Mouse (Mus musculus) spleen, adult 2 months (tissue): ENCODE results near the gene Scly. TPM values are rescaled to one million over a fixed set of nuclear protein-coding genes. Genes with fewer than 3 reads are reported as not detected.
A peak's percentile ranks its signal among the peaks of the same experiment; 100 is the strongest.

ENCODE experiments used
- DNase-seq, 2 experiments: peaks; one replicate each; pipeline versions ENCODE4 v3.0.0 to v3.0.0-alpha.2; 2012 to 2021; ENCODE audit warnings: low spot score in 2 of 2, low read depth in 1 of 2
- H3K27ac ChIP-seq: fragments of 200-500 bp; 2 replicates; pipeline ENCODE4 v1.5.1; 2012; ENCODE audit warnings: low read length, inconsistent platforms; ENCODE audit not compliant: insufficient read depth
- H3K27me3 ChIP-seq: fragments of 200-500 bp; 2 replicates; pipeline ENCODE4 v1.6.1; 2012; ENCODE audit warnings: mild to moderate bottlenecking, moderate library complexity, low read length, inconsistent platforms; ENCODE audit not compliant: control insufficient read depth, insufficient read depth
- H3K36me3 ChIP-seq: fragments of 200-500 bp; 2 replicates; pipeline ENCODE4 v1.6.1; 2012; ENCODE audit warnings: mild to moderate bottlenecking, low read length, inconsistent platforms; ENCODE audit not compliant: control insufficient read depth, insufficient read depth
- H3K4me1 ChIP-seq: fragments of 200-500 bp; 2 replicates; pipeline ENCODE4 v1.6.1; 2011; ENCODE audit warnings: inconsistent platforms; ENCODE audit not compliant: control insufficient read depth, insufficient read depth, insufficient read length
- H3K4me3 ChIP-seq: fragments of 200-500 bp; 2 replicates; pipeline ENCODE4 v1.5.1; 2011; ENCODE audit warnings: mild to moderate bottlenecking, inconsistent platforms; ENCODE audit not compliant: insufficient read depth, insufficient read length; ENCODE audit errors: extremely low read depth
- CTCF ChIP-seq: fragments of 200-500 bp; IDR thresholded peaks from 2 replicates; pipeline ENCODE4 v1.5.1; 2011; ENCODE audit warnings: mild to moderate bottlenecking, inconsistent platforms; ENCODE audit not compliant: insufficient read depth, insufficient read length, insufficient replicate concordance; ENCODE audit errors: extremely low read depth
- POLR2A ChIP-seq: fragments of 200-500 bp; IDR thresholded peaks from 2 replicates; pipeline ENCODE4 v1.6.1; 2011; ENCODE audit warnings: low read depth, low read length, inconsistent platforms
- WGBS: fragments of 180-500 bp; shearing (Covaris S2); methylation state at CpG from one replicate; pipeline ENCODE4 v1.1.7; 2018; 5-methylcytosine and 5-hydroxymethylcytosine counted together
- polyA plus RNA-seq: library from polyadenylated mRNA; depleted of rRNA; stranded (reverse); fragments of >200 nt; gene quantifications from 2 replicates; pipeline ENCODE4 v1.2.3, GENCODE M21; 2012

Scly gene
- polyA plus RNA-seq, 1 experiment = 20.9 TPM

- Histone ChIP-seq H3K4me3 (no peak overlapping the region), H3K4me1 (peaks cover 6% of the 10 kb centered on the region), H3K36me3 (peaks cover 10% of the 10 kb centered on the region; the same call in 1 of the 2 replicates), H3K27me3 (no peaks in the 10 kb centered on the region), H3K27ac (no peak overlapping the region)
- WGBS = 49% methylated on average over 1 of the region's 1 CpGs
- TF ChIP-seq CTCF (no peak), POLR2A (no peak)
- no peak for DNase-seq
Measured at GRCm38 (mm10) chr1:91279126-91279525, 19.0 kb upstream of the Scly start.

- TF ChIP-seq POLR2A = no peak
- no peak for TF ChIP-seq CTCF
- Histone ChIP-seq H3K4me3 (no peak overlapping the region), H3K27me3 (no peaks in the 10 kb centered on the region), H3K36me3 (peaks cover 4% of the 10 kb centered on the region; the same call in 1 of the 2 replicates), H3K27ac (peak overlapping the region; percentile 9; the same call in 1 of the 2 replicates), H3K4me1 (peaks cover 6% of the 10 kb centered on the region)
- no peak for DNase-seq
- WGBS = 51% methylated on average over 1 of the region's 1 CpGs
Measured at GRCm38 (mm10) chr1:91282582-91282981, 15.6 kb upstream of the Scly start.

- Histone ChIP-seq H3K36me3 (peaks cover 4% of the 10 kb centered on the region; the same call in 1 of the 2 replicates), H3K27me3 (no peaks in the 10 kb centered on the region), H3K4me3 (no peak overlapping the region), H3K4me1 (no peaks in the 10 kb centered on the region), H3K27ac (no peak overlapping the region)
- 100% methylated on average over 1 of the region's 1 CpGs for WGBS
- no peak for DNase-seq
- TF ChIP-seq POLR2A (no peak), CTCF (no peak)
Measured at GRCm38 (mm10) chr1:91289375-91289774, 8.8 kb upstream of the Scly start.

DNA sequence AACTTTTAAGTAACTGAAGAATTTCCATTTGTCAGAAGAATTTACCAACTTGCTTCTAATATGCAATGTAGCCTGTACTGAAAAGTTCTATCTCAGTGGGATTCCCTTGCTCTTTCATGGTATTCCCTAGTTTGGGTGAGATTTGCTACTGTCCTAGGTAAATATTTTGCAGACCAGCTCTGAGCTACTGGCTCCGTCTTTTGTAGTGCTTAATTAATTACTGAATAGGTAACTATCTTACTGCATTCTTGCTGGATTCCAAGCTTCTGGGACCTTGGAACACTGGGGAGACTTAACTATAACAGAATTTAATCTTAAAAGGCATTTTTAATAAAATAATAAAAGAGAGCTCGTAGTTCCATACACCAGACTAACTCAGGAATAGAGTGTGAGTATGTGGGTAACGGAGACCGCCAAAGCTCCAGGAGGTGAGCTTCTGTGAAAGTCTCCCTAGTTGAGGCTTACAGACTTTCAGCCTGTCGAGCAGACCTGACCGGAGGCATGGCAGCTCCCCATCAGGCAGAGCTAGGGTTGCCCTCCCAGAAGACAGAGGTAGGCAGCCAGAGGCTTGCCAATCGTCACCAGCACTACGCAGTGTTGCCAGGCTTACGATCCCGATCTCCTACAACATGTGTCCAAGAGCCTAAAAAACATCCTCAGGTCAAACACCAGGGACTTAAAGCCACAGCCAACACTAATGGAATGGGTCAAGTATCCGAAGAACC, 5.9 kb upstream of the Scly start:
- no peak overlapping the region for H3K4me3 ChIP-seq
- H3K27ac ChIP-seq = no peak overlapping the region
- WGBS = 97% methylated on average over 11 of the region's 11 CpGs
- DNase-seq = no peak
- TF ChIP-seq POLR2A (no peak), CTCF (no peak)
- 0 out of 2 replicates have a peak, but pooled peaks cover 1% of the 10 kb centered on the region for H3K36me3 ChIP-seq
- no peaks in the 10 kb centered on the region for H3K4me1 ChIP-seq
- H3K27me3 ChIP-seq = no peaks in the 10 kb centered on the region

GRCm38 (mm10) chr1:91295544-91295943, 2.6 kb upstream of the Scly start:
- no peaks in the 10 kb centered on the region; the same call in 1 of the 2 replicates for H3K36me3 ChIP-seq
- TF ChIP-seq POLR2A (no peak), CTCF (no peak)
- no peaks in the 10 kb centered on the region for H3K4me1 ChIP-seq
- H3K27ac ChIP-seq = no peak overlapping the region
- WGBS = 77% methylated on average over 6 of the region's 6 CpGs
- H3K27me3 ChIP-seq = no peaks in the 10 kb centered on the region
- no peak overlapping the region for H3K4me3 ChIP-seq
- DNase-seq = no peak

GRCm38 (mm10) chr1:91299026-91299706, 1.0 kb downstream of the Scly start:
- Histone ChIP-seq H3K27me3 (no peaks in the 10 kb centered on the region), H3K36me3 (peaks cover 4% of the 10 kb centered on the region), H3K27ac (0 out of 2 replicates have a peak overlapping the region, but pooled peaks have one; percentile 10), H3K4me3 (peak overlapping the region; percentile 84), H3K4me1 (no peaks in the 10 kb centered on the region)
- DNase-seq = no peak
- TF ChIP-seq POLR2A (no peak), CTCF (no peak)
- WGBS = 39% methylated on average over 13 of the region's 13 CpGs
